Mouse (Mus musculus) brain, adult 2 months (tissue): ENCODE measurements at regions not wholly inside any gene's neighbourhood (a gene's known extent, or its start where the extent isn't known, plus 50 kb on each side); places are given as distances from the start of the nearest gene placed in this dataset.

Source experiments
- DNase-seq: peaks from one replicate; pipeline ENCODE4 v3.0.0; 2011; ENCODE audit warnings: low read depth, low spot score

DNA sequence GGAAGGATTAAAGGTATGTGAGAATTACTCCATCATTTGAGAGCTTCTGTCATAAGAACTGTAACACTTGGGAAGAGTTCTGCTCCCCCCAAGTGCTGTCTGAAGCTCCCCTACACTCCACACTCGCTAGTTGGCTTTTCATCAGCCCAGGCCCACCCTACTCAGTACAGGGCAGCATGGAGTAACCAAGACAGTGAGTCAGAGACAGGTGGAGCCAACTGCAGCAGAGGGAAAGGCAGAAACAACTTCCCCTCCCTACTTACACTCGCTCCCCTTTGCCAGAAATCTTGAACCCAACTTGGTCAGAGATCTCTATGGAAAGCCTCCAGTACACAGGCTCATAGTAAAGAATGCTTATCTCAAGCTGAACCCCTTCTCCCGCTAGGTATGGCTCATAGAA is 2046.5 kb downstream of the Grik2 start:
- no peak for DNase-seq

DNA sequence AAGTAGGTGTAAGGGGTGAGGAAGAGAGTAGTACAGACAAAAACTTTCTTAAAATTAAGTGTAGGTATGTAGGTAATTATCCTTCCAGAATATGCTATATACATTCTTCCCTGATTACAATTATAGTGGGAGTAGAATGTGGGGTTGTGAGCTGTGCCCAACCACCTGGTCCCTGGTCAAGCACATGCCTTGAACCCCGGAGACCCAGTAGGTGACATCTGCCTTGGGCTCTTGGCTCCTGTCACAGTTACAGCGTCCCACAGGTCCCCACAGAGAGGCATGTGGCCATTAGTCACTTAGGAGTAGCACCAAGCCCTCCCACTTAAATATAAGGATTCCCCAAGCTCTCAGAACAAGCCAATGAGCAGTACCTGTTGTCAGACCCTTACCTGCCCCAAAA is 2046.9 kb downstream of the Grik2 start:
- no peak for DNase-seq

DNA sequence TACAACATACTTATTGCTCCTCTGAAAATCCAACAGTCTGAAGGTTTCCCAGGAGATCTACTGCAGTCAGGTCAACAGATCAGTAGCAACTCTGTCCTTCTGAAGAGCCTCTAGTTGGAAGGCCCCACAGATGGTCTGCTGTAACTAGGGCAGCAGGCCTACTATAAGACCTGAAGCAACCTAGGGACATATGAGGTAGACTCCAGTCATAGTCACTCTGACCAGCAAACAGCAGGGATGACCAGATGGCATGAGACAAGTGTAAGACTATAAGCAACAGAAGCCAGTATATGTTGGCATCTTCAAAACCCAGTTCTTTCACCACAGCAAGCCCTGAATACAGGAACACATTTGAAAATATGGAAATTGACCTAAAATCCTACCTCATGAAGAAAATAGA is 2079.8 kb downstream of the Grik2 start:
- peak; percentile 83 for DNase-seq
